Mouse (Mus musculus) CH12.LX (cell line): ENCODE measurements around the gene Arhgap18. TPM values are rescaled to one million over a fixed set of nuclear protein-coding genes. Genes with fewer than 3 reads are reported as not detected.
A peak's percentile ranks its signal among the peaks of the same experiment; 100 is the strongest.

ENCODE experiments used
- DNase-seq: peaks from one replicate; pipeline ENCODE4 v3.0.0-alpha.2; 2013; ENCODE audit errors: extremely low read depth
- H3K27ac ChIP-seq: 2 replicates; pipeline ENCODE4 v1.5.1; 2012; ENCODE audit warnings: low read depth, mild to moderate bottlenecking, control low read depth, moderate library complexity; ENCODE audit not compliant: insufficient read depth
- H3K27me3 ChIP-seq: replicated peaks from 2 replicates; pipeline ENCODE3; 2012; ENCODE audit warnings: inconsistent platforms
- H3K36me3 ChIP-seq, 2 experiments: replicated peaks in 1 of 2; 2 replicates each; pipeline versions ENCODE3 to v1.6.1; 2012; ENCODE audit warnings: inconsistent platforms in 1 of 2, low read length in 1 of 2, mild to moderate bottlenecking in 1 of 2, mixed read lengths in 1 of 2, moderate library complexity in 1 of 2; ENCODE audit not compliant: control insufficient read depth in 1 of 2, insufficient read depth in 1 of 2
- H3K4me1 ChIP-seq, 2 experiments: 2 replicates each; pipeline ENCODE4 v1.6.1; 2012; ENCODE audit warnings: inconsistent platforms in 1 of 2, moderate library complexity in 1 of 2; ENCODE audit not compliant: insufficient read depth in 2 of 2, control insufficient read depth in 1 of 2
- H3K4me2 ChIP-seq: 2 replicates; pipeline ENCODE4 v1.6.1; 2012; ENCODE audit warnings: low read depth, mild to moderate bottlenecking, control low read depth; ENCODE audit not compliant: poor library complexity, insufficient read depth, severe bottlenecking
- H3K4me3 ChIP-seq, 3 experiments: fragments of 150-350 bp in 1 of 3; sonication (generic) in 1 of 3; replicated peaks in 1 of 3; 2 replicates each; pipeline versions ENCODE3 to v1.5.1; 2011 to 2012; ENCODE audit warnings: low read depth in 2 of 3, low read length in 2 of 3, mild to moderate bottlenecking in 2 of 3, moderate library complexity in 2 of 3, control low read depth in 1 of 3, improper control_type of control experiment in 1 of 3, inconsistent platforms in 1 of 3, mixed read lengths in 1 of 3; ENCODE audit not compliant: poor library complexity in 1 of 3
- H3K79me2 ChIP-seq: replicated peaks from 2 replicates; pipeline ENCODE4 v1.6.1; 2012; ENCODE audit warnings: mild to moderate bottlenecking, moderate library complexity; ENCODE audit not compliant: control insufficient read depth, poor library complexity, insufficient read depth, severe bottlenecking; ENCODE audit errors: extremely low read depth
- H3K9ac ChIP-seq: 2 replicates; pipeline ENCODE4 v1.6.1; 2012; ENCODE audit warnings: low read depth, mild to moderate bottlenecking, control low read depth, moderate library complexity; ENCODE audit not compliant: insufficient read depth
- H3K9me3 ChIP-seq: replicated peaks from 2 replicates; pipeline ENCODE3; 2012; ENCODE audit warnings: low read length, inconsistent platforms, mixed read lengths
- CHD1 ChIP-seq: IDR thresholded peaks from 2 replicates; pipeline ENCODE4 v1.6.1; 2012; ENCODE audit warnings: low read depth, low read length, improper control_type of control experiment, inconsistent platforms
- CHD2 ChIP-seq: IDR thresholded peaks from 2 replicates; pipeline ENCODE4 v1.6.1; 2011; ENCODE audit warnings: low read length, improper control_type of control experiment
- CTCF ChIP-seq, 2 experiments: IDR thresholded peaks in 1 of 2; conservative IDR thresholded peaks in 1 of 2; 2 replicates each; pipeline ENCODE4 v1.5.1; 2011 to 2012; ENCODE audit warnings: low read depth in 2 of 2, low read length in 2 of 2, improper control_type of control experiment in 1 of 2, inconsistent platforms in 1 of 2, mild to moderate bottlenecking in 1 of 2, moderate library complexity in 1 of 2
- E2F4 ChIP-seq: IDR thresholded peaks from 2 replicates; pipeline ENCODE4 v1.6.1; 2011; ENCODE audit warnings: low read depth, low read length, improper control_type of control experiment; ENCODE audit not compliant: insufficient replicate concordance
- IRF4 ChIP-seq: IDR thresholded peaks from 2 replicates; pipeline ENCODE4 v1.6.1; 2014; ENCODE audit warnings: low read depth, mild to moderate bottlenecking, inconsistent platforms, low read length, improper control_type of control experiment
- JUND ChIP-seq: conservative IDR thresholded peaks from 2 replicates; pipeline ENCODE4 v1.6.1; 2011; ENCODE audit warnings: low read depth, low read length, improper control_type of control experiment
- MAX ChIP-seq: IDR thresholded peaks from 2 replicates; pipeline ENCODE4 v1.6.1; 2011; ENCODE audit warnings: low read length, improper control_type of control experiment
- MYC ChIP-seq: IDR thresholded peaks from 2 replicates; pipeline ENCODE4 v1.6.1; 2011; ENCODE audit warnings: low read depth, mild to moderate bottlenecking, improper control_type of control experiment, low read length
- NRF1 ChIP-seq: IDR thresholded peaks from 2 replicates; pipeline ENCODE4 v1.6.1; 2014; ENCODE audit warnings: low read depth, mild to moderate bottlenecking, inconsistent platforms, low read length, improper control_type of control experiment, moderate library complexity
- UBTF ChIP-seq: IDR thresholded peaks from 2 replicates; pipeline ENCODE4 v1.6.1; 2012; ENCODE audit warnings: low read depth, mild to moderate bottlenecking, inconsistent platforms, low read length, improper control_type of control experiment, moderate library complexity
- USF1 ChIP-seq: IDR thresholded peaks from 2 replicates; pipeline ENCODE4 v1.6.1; 2014; ENCODE audit warnings: low read depth, mild to moderate bottlenecking, inconsistent platforms, low read length, improper control_type of control experiment
- USF2 ChIP-seq: conservative IDR thresholded peaks from 2 replicates; pipeline ENCODE4 v1.6.1; 2011; ENCODE audit warnings: low read depth, low read length, improper control_type of control experiment
- ZC3H11A ChIP-seq: IDR thresholded peaks from 2 replicates; pipeline ENCODE4 v1.6.1; 2012; ENCODE audit warnings: low read depth, mild to moderate bottlenecking, inconsistent platforms, low read length, improper control_type of control experiment
- ZMIZ1 ChIP-seq: IDR thresholded peaks from 2 replicates; pipeline ENCODE4 v1.6.1; 2012; ENCODE audit warnings: low read depth, mild to moderate bottlenecking, inconsistent platforms, low read length, improper control_type of control experiment
- dilution Hi-C: fragments of 300-500 bp; cut with MboI; formaldehyde crosslinking; loops from 2 replicates; pipeline ENCODE4 v1.14.3; 2020; ENCODE audit warnings: low sequenced_read_pairs; ENCODE audit not compliant: extremely low pct_unique_long_range_greater_than_20kb, extremely low pct_ligation_motif_present
- in situ Hi-C: fragments of 300-500 bp; cut with MboI; formaldehyde crosslinking; loops from 3 replicates; pipeline ENCODE4 v1.14.3; 2019; ENCODE audit warnings: low sequenced_read_pairs, low pct_ligation_motif_present, low pct_unique_long_range_greater_than_20kb, mixed read lengths
- polyA plus RNA-seq: library from polyadenylated mRNA; unstranded; fragments of >175 nt; gene quantifications from 2 replicates; pipeline ENCODE4 v1.2.1, GENCODE M21; 2012; ENCODE audit warnings: low read depth; ENCODE audit not compliant: insufficient read length
- total RNA-seq, 2 experiments: library from RNA; depleted of rRNA; stranded (reverse); fragments of 300-350 nt in 1 of 2; fragments of >200 nt in 1 of 2; gene quantifications; 2 replicates each; pipeline ENCODE4 v1.2.3; 2012 to 2014

Arhgap18 gene
- total and polyA plus RNA-seq, 3 experiments = 3.3 to 4.2 (median 3.3) TPM

GRCm38 (mm10) chr10:26797287-26797672 lies 44.1 kb downstream of the Arhgap18 start:
- Histone ChIP-seq H3K36me3 (no peaks in the 10 kb centered on the region), H3K9me3 (no peaks in the 10 kb centered on the region), H3K79me2 (no peaks in the 10 kb centered on the region), H3K4me3 (no peak overlapping the region), H3K27ac (no peak overlapping the region), H3K27me3 (no peaks in the 10 kb centered on the region), H3K9ac (no peak overlapping the region), H3K4me1 (peaks cover 9 to 26% of the 10 kb centered on the region in 2 experiments), H3K4me2 (no peak overlapping the region)
- dilution Hi-C loops = no loop called here
- DNase-seq = no peak
- TF ChIP-seq USF2 (no peak), NRF1 (no peak), CHD2 (no peak), UBTF (no peak), E2F4 (no peak), ZMIZ1 (no peak), JUND (no peak), MAX (no peak), CHD1 (no peak), USF1 (no peak), ZC3H11A (no peak)
- in situ Hi-C loops = no loop called here

GRCm38 (mm10) chr10:26798752-26799411 lies 45.7 kb downstream of the Arhgap18 start:
- Histone ChIP-seq H3K4me3 (no peak overlapping the region), H3K4me2 (no peak overlapping the region; the same call in 1 of the 2 replicates), H3K4me1 (peaks cover 9 to 26% of the 10 kb centered on the region in 2 experiments), H3K27ac (peak overlapping the region; percentile 47), H3K9ac (no peak overlapping the region), H3K36me3 (no peaks in the 10 kb centered on the region), H3K79me2 (no peaks in the 10 kb centered on the region), H3K27me3 (no peaks in the 10 kb centered on the region), H3K9me3 (no peaks in the 10 kb centered on the region)
- in situ Hi-C loops = no loop called here
- DNase-seq = peak; percentile 31
- TF ChIP-seq IRF4 (peak; percentile 70; the same call in 1 of the 2 replicates), CTCF (conservative IDR thresholded peaks at IDR 0.05 in 1 of 2, IDR thresholded peaks at IDR 0.05 in 1 of 2; ENCODE audit: low read depth in 2 of 2, low read length in 2 of 2) (no peak), JUND (0 out of 2 replicates have a peak, but pooled peaks have one; percentile 11), MYC (no peak)
- dilution Hi-C loops = no loop called here
